Mouse (Mus musculus) myocyte (in vitro differentiated cells): ENCODE measurements around the gene Nrp1.

ENCODE experiments used
- CEBPB ChIP-seq: IDR thresholded peaks from 2 replicates; pipeline ENCODE4 v1.6.1; 2011; ENCODE audit warnings: mild to moderate bottlenecking, moderate library complexity; ENCODE audit not compliant: poor library complexity, insufficient read depth, severe bottlenecking
- E2F4 ChIP-seq: IDR thresholded peaks from one replicate; pipeline ENCODE4 v1.6.1; 2011; ENCODE audit warnings: mild to moderate bottlenecking, control low read depth, moderate library complexity; ENCODE audit not compliant: insufficient read depth
- MAX ChIP-seq: IDR thresholded peaks from one replicate; pipeline ENCODE4 v1.6.1; 2011; ENCODE audit warnings: low read depth, mild to moderate bottlenecking, control low read depth
- MYOD1 ChIP-seq, 3 experiments: IDR thresholded peaks; one replicate each; pipeline ENCODE4 v1.6.1; 2011; ENCODE audit warnings: control low read depth in 2 of 3, low read depth in 2 of 3, mild to moderate bottlenecking in 2 of 3, moderate library complexity in 1 of 3; ENCODE audit not compliant: insufficient read length in 2 of 3, control insufficient read depth in 1 of 3
- MYOG ChIP-seq, 3 experiments: IDR thresholded peaks; one replicate each; pipeline ENCODE4 v1.6.1; 2011; ENCODE audit warnings: control low read depth in 2 of 3, low read depth in 2 of 3, mild to moderate bottlenecking in 2 of 3; ENCODE audit not compliant: insufficient read length in 2 of 3, control insufficient read depth in 1 of 3, insufficient read depth in 1 of 3
- POLR2A ChIP-seq: IDR thresholded peaks from one replicate; pipeline ENCODE4 v1.6.1; 2011; ENCODE audit warnings: low read depth, mild to moderate bottlenecking, control low read depth, moderate library complexity; ENCODE audit not compliant: insufficient read length
- POLR2AphosphoS2 ChIP-seq: IDR thresholded peaks from one replicate; pipeline ENCODE4 v1.6.1; 2011; ENCODE audit warnings: low read depth, control low read depth; ENCODE audit not compliant: insufficient read length
- REST ChIP-seq: IDR thresholded peaks from one replicate; pipeline ENCODE4 v1.6.1; 2011; ENCODE audit warnings: mild to moderate bottlenecking, control low read depth, moderate library complexity; ENCODE audit not compliant: insufficient read depth, insufficient read length
- TCF12 ChIP-seq: IDR thresholded peaks from one replicate; pipeline ENCODE4 v1.6.1; 2011; ENCODE audit warnings: mild to moderate bottlenecking, control low read depth; ENCODE audit not compliant: poor library complexity, insufficient read depth, severe bottlenecking
- TCF3 ChIP-seq: IDR thresholded peaks from one replicate; pipeline ENCODE4 v1.6.1; 2011; ENCODE audit warnings: low read depth, control low read depth; ENCODE audit not compliant: insufficient read length
- USF1 ChIP-seq: IDR thresholded peaks from one replicate; pipeline ENCODE4 v1.6.1; 2011; ENCODE audit warnings: low read depth, mild to moderate bottlenecking, control low read depth, moderate library complexity

GRCm38 (mm10) chr8:128357540-128358405 is 631 bp upstream of the Nrp1 start:
- TF ChIP-seq CEBPB (no peak), POLR2A (no peak), TCF3 (no peak), POLR2AphosphoS2 (peak; percentile 44), E2F4 (no peak), MAX (peak; percentile 12), USF1 (no peak), MYOD1 (IDR thresholded peaks at IDR 0.05; ENCODE audit: control insufficient read depth in 1 of 3, insufficient read length in 2 of 3, low read depth in 2 of 3) (peak in 2 of 3 experiments; percentile 13 to 64), REST (no peak), MYOG (IDR thresholded peaks at IDR 0.05; ENCODE audit: control insufficient read depth in 1 of 3, insufficient read depth in 1 of 3, insufficient read length in 2 of 3, low read depth in 2 of 3) (peak in 1 of 3 experiments; percentile 58), TCF12 (no peak)
